Mouse (Mus musculus): ENCODE measurements around the gene Gpr141. TPM values are rescaled to one million over a fixed set of nuclear protein-coding genes. Genes with fewer than 3 reads are reported as not detected.

The Gpr141 gene
- polyA plus RNA-seq (2014; fragmentation: Nextera tagmentation; extraction: Ambion mirVana): 0.07 TPM in 1 of 2 replicates, not detected in the other

GRCm38 (mm10) chr13:19824071-19824470 lies at the start of gene Gpr141:
TSS of gene Gpr141 (minus strand) at chr13:19824257.
- DNase-seq (ENCODE audit: low spot score, missing footprints): no peak
- H3K4me1 ChIP-seq (ENCODE audit: control insufficient read depth, insufficient read depth, low read length): no peaks in the 10 kb centered on the region
- H3K4me3 ChIP-seq (ENCODE audit: low read depth, low read length): no peak within 1 kb of the TSS
- no peaks in the 10 kb centered on the region for H3K36me3 ChIP-seq (ENCODE audit: control insufficient read depth, insufficient read depth, low read length)
- ATAC-seq (ENCODE audit: low FRiP score): no peak
- no peak within 1 kb of the TSS for H3K9ac ChIP-seq (ENCODE audit: low read length)
- no peak within 1 kb of the TSS for H3K27ac ChIP-seq (ENCODE audit: low read depth, low read length)
- H3K27me3 ChIP-seq (ENCODE audit: control insufficient read depth, insufficient read depth, low read length): no peaks in the 10 kb centered on the region
- H3K9me3 ChIP-seq (ENCODE audit: control insufficient read depth, low read length): no peaks in the 10 kb centered on the region
- 75% methylated on average over 3 of the region's 3 CpGs for WGBS
- H3K4me2 ChIP-seq: no peak within 1 kb of the TSS

- Histone ChIP-seq H3K4me1 (ENCODE audit: control insufficient read depth, insufficient read depth, low read length) (no peaks in the 10 kb centered on the region), H3K9me3 (ENCODE audit: control insufficient read depth, low read length) (no peaks in the 10 kb centered on the region), H3K27me3 (ENCODE audit: control insufficient read depth, insufficient read depth, low read length) (peaks cover 25% of the 10 kb centered on the region), H3K36me3 (ENCODE audit: control insufficient read depth, insufficient read depth, low read length) (no peaks in the 10 kb centered on the region), H3K9ac (ENCODE audit: low read length) (no peak overlapping the region), H3K4me3 (ENCODE audit: low read depth, low read length) (no peak overlapping the region), H3K27ac (ENCODE audit: low read depth, low read length) (no peak overlapping the region), H3K4me2 (no peak overlapping the region)
- DNase-seq (ENCODE audit: low spot score, missing footprints) (no peak), ATAC-seq (ENCODE audit: low FRiP score) (no peak)
Measured at GRCm38 (mm10) chr13:19864241-19864640, 40.2 kb upstream of the Gpr141 start.

- H3K4me2 ChIP-seq: no peak overlapping the region
- H3K9me3 ChIP-seq (ENCODE audit: control insufficient read depth, low read length): no peaks in the 10 kb centered on the region
- peaks cover 15% of the 10 kb centered on the region for H3K27me3 ChIP-seq (ENCODE audit: control insufficient read depth, insufficient read depth, low read length)
- no peak overlapping the region for H3K9ac ChIP-seq (ENCODE audit: low read length)
- no peaks in the 10 kb centered on the region for H3K36me3 ChIP-seq (ENCODE audit: control insufficient read depth, insufficient read depth, low read length)
- H3K4me1 ChIP-seq (ENCODE audit: control insufficient read depth, insufficient read depth, low read length): no peaks in the 10 kb centered on the region
- 86% methylated on average over 9 of the region's 9 CpGs for WGBS
- H3K27ac ChIP-seq (ENCODE audit: low read depth, low read length): no peak overlapping the region
- DNase-seq (ENCODE audit: low spot score, missing footprints) (no peak), ATAC-seq (ENCODE audit: low FRiP score) (no peak)
- no peak overlapping the region for H3K4me3 ChIP-seq (ENCODE audit: low read depth, low read length)
Measured at GRCm38 (mm10) chr13:19854629-19855333, 30.7 kb upstream of the Gpr141 start.

GRCm38 (mm10) chr13:19854049-19854448 lies 30.0 kb upstream of the Gpr141 start:
- no peak overlapping the region for H3K4me3 ChIP-seq (ENCODE audit: low read depth, low read length)
- DNase-seq (ENCODE audit: low spot score, missing footprints) (no peak), ATAC-seq (ENCODE audit: low FRiP score) (no peak)
- no peak overlapping the region for H3K4me2 ChIP-seq
- H3K27me3 ChIP-seq (ENCODE audit: control insufficient read depth, insufficient read depth, low read length): peaks cover 15% of the 10 kb centered on the region
- H3K27ac ChIP-seq (ENCODE audit: low read depth, low read length): no peak overlapping the region
- 82% methylated on average over 2 of the region's 2 CpGs for WGBS
- no peaks in the 10 kb centered on the region for H3K36me3 ChIP-seq (ENCODE audit: control insufficient read depth, insufficient read depth, low read length)
- H3K9ac ChIP-seq (ENCODE audit: low read length): no peak overlapping the region
- no peaks in the 10 kb centered on the region for H3K4me1 ChIP-seq (ENCODE audit: control insufficient read depth, insufficient read depth, low read length)
- H3K9me3 ChIP-seq (ENCODE audit: control insufficient read depth, low read length): no peaks in the 10 kb centered on the region

DNA sequence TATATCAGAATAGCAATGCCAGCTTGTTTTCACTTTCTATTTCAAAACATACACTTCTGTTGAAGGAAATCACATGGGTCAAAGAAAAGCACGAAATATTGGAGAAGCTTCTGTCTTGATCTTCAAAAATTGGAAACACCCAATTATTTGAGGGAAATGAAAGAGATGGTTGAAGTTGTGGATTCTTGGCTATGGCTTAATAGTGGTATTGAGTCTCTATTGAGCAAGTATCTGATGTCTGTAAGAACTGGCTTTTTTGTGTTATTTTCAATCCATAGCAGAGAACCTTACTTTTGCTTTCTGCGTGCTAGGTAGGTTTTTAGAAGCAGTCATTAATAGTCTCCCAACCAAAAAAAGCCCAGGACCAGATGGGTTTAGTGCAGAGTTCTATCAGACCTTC lies 19.4 kb upstream of the Gpr141 start:
- no peaks in the 10 kb centered on the region for H3K9me3 ChIP-seq (ENCODE audit: control insufficient read depth, low read length)
- no peak overlapping the region for H3K4me2 ChIP-seq
- no peaks in the 10 kb centered on the region for H3K36me3 ChIP-seq (ENCODE audit: control insufficient read depth, insufficient read depth, low read length)
- DNase-seq (ENCODE audit: low spot score, missing footprints) (no peak), ATAC-seq (ENCODE audit: low FRiP score) (no peak)
- H3K9ac ChIP-seq (ENCODE audit: low read length): no peak overlapping the region
- no peak overlapping the region for H3K27ac ChIP-seq (ENCODE audit: low read depth, low read length)
- H3K4me1 ChIP-seq (ENCODE audit: control insufficient read depth, insufficient read depth, low read length): no peaks in the 10 kb centered on the region
- H3K4me3 ChIP-seq (ENCODE audit: low read depth, low read length): no peak overlapping the region
- WGBS: 79% methylated on average over 2 of the region's 2 CpGs
- H3K27me3 ChIP-seq (ENCODE audit: control insufficient read depth, insufficient read depth, low read length): no peaks in the 10 kb centered on the region

- H3K27me3 ChIP-seq (ENCODE audit: control insufficient read depth, insufficient read depth, low read length): no peaks in the 10 kb centered on the region
- no peak for DNase-seq (ENCODE audit: low spot score, missing footprints)
- H3K36me3 ChIP-seq (ENCODE audit: control insufficient read depth, insufficient read depth, low read length): no peaks in the 10 kb centered on the region
- no peak overlapping the region for H3K9ac ChIP-seq (ENCODE audit: low read length)
- no peak overlapping the region for H3K4me3 ChIP-seq (ENCODE audit: low read depth, low read length)
- H3K9me3 ChIP-seq (ENCODE audit: control insufficient read depth, low read length): no peaks in the 10 kb centered on the region
- no peak overlapping the region for H3K4me2 ChIP-seq
- H3K4me1 ChIP-seq (ENCODE audit: control insufficient read depth, insufficient read depth, low read length): no peaks in the 10 kb centered on the region
- WGBS: 80% methylated on average over 3 of the region's 3 CpGs
- no peak overlapping the region for H3K27ac ChIP-seq (ENCODE audit: low read depth, low read length)
- ATAC-seq (ENCODE audit: low FRiP score): no peak
Measured at GRCm38 (mm10) chr13:19842707-19843106, 18.6 kb upstream of the Gpr141 start.

GRCm38 (mm10) chr13:19841615-19842014 lies 17.6 kb upstream of the Gpr141 start:
- H3K4me3 ChIP-seq (ENCODE audit: low read depth, low read length): no peak overlapping the region
- no peaks in the 10 kb centered on the region for H3K4me1 ChIP-seq (ENCODE audit: control insufficient read depth, insufficient read depth, low read length)
- no peak overlapping the region for H3K27ac ChIP-seq (ENCODE audit: low read depth, low read length)
- H3K4me2 ChIP-seq: no peak overlapping the region
- DNase-seq (ENCODE audit: low spot score, missing footprints) (no peak), ATAC-seq (ENCODE audit: low FRiP score) (no peak)
- H3K9ac ChIP-seq (ENCODE audit: low read length): no peak overlapping the region
- WGBS: 74% methylated on average over 5 of the region's 5 CpGs
- no peaks in the 10 kb centered on the region for H3K27me3 ChIP-seq (ENCODE audit: control insufficient read depth, insufficient read depth, low read length)
- no peaks in the 10 kb centered on the region for H3K36me3 ChIP-seq (ENCODE audit: control insufficient read depth, insufficient read depth, low read length)
- no peaks in the 10 kb centered on the region for H3K9me3 ChIP-seq (ENCODE audit: control insufficient read depth, low read length)

DNA sequence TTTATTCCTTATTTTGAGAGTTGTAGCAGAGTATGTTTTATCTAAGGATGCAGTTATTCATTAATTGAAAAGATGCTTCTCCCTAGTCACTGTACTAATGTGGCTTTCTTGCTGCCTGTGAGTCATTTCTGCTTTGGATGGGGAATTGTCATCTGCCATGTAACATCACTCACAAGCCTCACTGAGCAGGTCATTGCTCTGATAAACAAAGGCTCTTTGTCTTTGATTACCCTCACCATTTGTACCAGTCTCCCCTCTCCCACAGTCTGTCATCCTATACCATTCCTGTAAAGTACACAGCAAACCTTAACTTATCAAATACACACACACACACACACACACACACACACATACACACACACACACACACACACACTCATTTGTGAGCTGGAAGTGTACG lies 16.1 kb upstream of the Gpr141 start:
- H3K4me1 ChIP-seq (ENCODE audit: control insufficient read depth, insufficient read depth, low read length): no peaks in the 10 kb centered on the region

GRCm38 (mm10) chr13:19830560-19830959 lies 6.5 kb upstream of the Gpr141 start:
- whole genome bisulfite sequencing: 95% methylated on average over 4 of the region's 4 CpGs
- no peak for ATAC-seq (ENCODE audit: low FRiP score)
- DNase-seq (ENCODE audit: low spot score, missing footprints): no peak

More for the DNA sequence above, 16.1 kb upstream of the Gpr141 start:
- no peak overlapping the region for H3K4me3 ChIP-seq (ENCODE audit: low read depth, low read length)
- no peak for DNase-seq (ENCODE audit: low spot score, missing footprints)
- no peak for ATAC-seq (ENCODE audit: low FRiP score)
- H3K27me3 ChIP-seq (ENCODE audit: control insufficient read depth, insufficient read depth, low read length): no peaks in the 10 kb centered on the region
- H3K27ac ChIP-seq (ENCODE audit: low read depth, low read length): no peak overlapping the region
- no peaks in the 10 kb centered on the region for H3K36me3 ChIP-seq (ENCODE audit: control insufficient read depth, insufficient read depth, low read length)
- no peak overlapping the region for H3K4me2 ChIP-seq
- H3K9ac ChIP-seq (ENCODE audit: low read length): no peak overlapping the region
- WGBS: 95% methylated on average over 1 of the region's 1 CpGs
- no peaks in the 10 kb centered on the region for H3K9me3 ChIP-seq (ENCODE audit: control insufficient read depth, low read length)

More at GRCm38 (mm10) chr13:19830560-19830959, 6.5 kb upstream of the Gpr141 start:
- Histone ChIP-seq H3K4me1 (ENCODE audit: control insufficient read depth, insufficient read depth, low read length) (no peaks in the 10 kb centered on the region), H3K9me3 (ENCODE audit: control insufficient read depth, low read length) (no peaks in the 10 kb centered on the region), H3K9ac (ENCODE audit: low read length) (no peak overlapping the region), H3K4me2 (no peak overlapping the region), H3K36me3 (ENCODE audit: control insufficient read depth, insufficient read depth, low read length) (no peaks in the 10 kb centered on the region), H3K4me3 (ENCODE audit: low read depth, low read length) (no peak overlapping the region), H3K27me3 (ENCODE audit: control insufficient read depth, insufficient read depth, low read length) (no peaks in the 10 kb centered on the region), H3K27ac (ENCODE audit: low read depth, low read length) (no peak overlapping the region)

Measured in midbrain, embryonic 11.5 days (tissue).